Mouse (Mus musculus): ENCODE measurements around the gene Creb3l2. TPM values are rescaled to one million over a fixed set of nuclear protein-coding genes. Genes with fewer than 3 reads are reported as not detected.

Gene Creb3l2
- total and polyA plus RNA-seq, 2 experiments from 2014 or later, result 16.3 to 32.4 TPM

DNA sequence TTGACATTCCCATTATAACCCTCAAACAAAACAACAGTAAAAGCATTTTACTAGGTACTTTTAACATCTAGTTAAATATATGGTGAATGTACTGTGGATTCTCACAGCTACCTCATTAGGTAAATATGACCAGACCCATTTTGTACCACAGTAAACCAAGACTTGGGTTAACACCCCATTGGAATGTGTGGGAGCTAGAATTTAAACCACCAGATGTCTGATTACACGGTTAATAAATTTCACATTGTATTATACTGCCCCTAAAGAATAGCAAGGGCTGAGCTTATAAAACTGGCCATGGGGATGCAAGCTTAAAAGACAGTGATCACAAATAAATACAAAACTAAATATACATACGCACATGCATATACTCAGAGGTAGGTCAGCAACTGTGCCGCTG is 34.1 kb downstream of the Creb3l2 start:
- ATAC-seq (ENCODE audit: insufficient read depth, low read depth) (no peak), DNase-seq (ENCODE audit: low spot score) (no peak)
- Histone ChIP-seq H3K4me2 (ENCODE audit: low read depth, low read length) (no peak overlapping the region), H3K27ac (ENCODE audit: low read depth) (no peak overlapping the region), H3K4me3 (ENCODE audit: low read depth, low read length) (no peak overlapping the region), H3K9ac (replicated peaks; ENCODE audit: low read depth, low read length) (no peak overlapping the region), H3K4me1 (ENCODE audit: control insufficient read depth, insufficient read depth) (peaks cover 43% of the 10 kb centered on the region), H3K36me3 (replicated peaks; ENCODE audit: control insufficient read depth, insufficient read depth, low read length) (no peaks in the 10 kb centered on the region), H3K9me3 (replicated peaks; ENCODE audit: control insufficient read depth, low read length) (no peaks in the 10 kb centered on the region), H3K27me3 (ENCODE audit: control insufficient read depth, insufficient read depth, low read length) (no peaks in the 10 kb centered on the region)
- WGBS, result 93% methylated on average over 3 of the region's 3 CpGs
- TF ChIP-seq CTCF (IDR thresholded peaks at IDR 0.05; ENCODE audit: low read depth), result no peak
- TF ChIP-seq EP300 (IDR thresholded peaks at IDR 0.05; ENCODE audit: low read depth), result no peak

DNA sequence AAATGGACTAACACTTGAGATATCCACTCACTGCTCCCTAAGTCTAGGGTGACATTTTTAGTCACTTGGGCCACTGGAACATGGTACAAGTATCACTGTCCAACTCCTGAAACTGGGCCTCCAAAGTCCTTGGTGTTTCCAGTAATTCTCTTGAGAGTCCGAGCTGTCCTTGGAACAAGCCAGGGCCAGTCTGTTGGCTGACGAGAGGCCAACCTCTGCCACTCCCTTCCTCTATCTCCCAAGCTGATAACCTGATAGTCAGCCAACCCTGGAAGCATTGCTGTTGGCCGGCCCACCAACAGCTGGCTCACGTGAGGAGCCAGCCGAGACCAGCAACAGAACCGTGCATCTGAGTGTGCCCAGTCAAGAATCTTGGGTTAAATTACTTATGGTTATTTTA is 35.0 kb downstream of the Creb3l2 start:
- Histone ChIP-seq H3K27me3 (ENCODE audit: control insufficient read depth, insufficient read depth, low read length) (no peaks in the 10 kb centered on the region), H3K9me3 (replicated peaks; ENCODE audit: control insufficient read depth, low read length) (no peaks in the 10 kb centered on the region), H3K27ac (ENCODE audit: low read depth) (no peak overlapping the region), H3K4me3 (ENCODE audit: low read depth, low read length) (no peak overlapping the region), H3K36me3 (replicated peaks; ENCODE audit: control insufficient read depth, insufficient read depth, low read length) (no peaks in the 10 kb centered on the region), H3K9ac (replicated peaks; ENCODE audit: low read depth, low read length) (no peak overlapping the region), H3K4me2 (ENCODE audit: low read depth, low read length) (no peak overlapping the region), H3K4me1 (ENCODE audit: control insufficient read depth, insufficient read depth) (peaks cover 45% of the 10 kb centered on the region)
- ATAC-seq (ENCODE audit: insufficient read depth, low read depth) (no peak), DNase-seq (ENCODE audit: low spot score) (no peak)
- TF ChIP-seq CTCF (IDR thresholded peaks at IDR 0.05; ENCODE audit: low read depth), result no peak
- TF ChIP-seq EP300 (IDR thresholded peaks at IDR 0.05; ENCODE audit: low read depth), result no peak
- 32% methylated on average over 6 of the region's 6 CpGs for WGBS

DNA sequence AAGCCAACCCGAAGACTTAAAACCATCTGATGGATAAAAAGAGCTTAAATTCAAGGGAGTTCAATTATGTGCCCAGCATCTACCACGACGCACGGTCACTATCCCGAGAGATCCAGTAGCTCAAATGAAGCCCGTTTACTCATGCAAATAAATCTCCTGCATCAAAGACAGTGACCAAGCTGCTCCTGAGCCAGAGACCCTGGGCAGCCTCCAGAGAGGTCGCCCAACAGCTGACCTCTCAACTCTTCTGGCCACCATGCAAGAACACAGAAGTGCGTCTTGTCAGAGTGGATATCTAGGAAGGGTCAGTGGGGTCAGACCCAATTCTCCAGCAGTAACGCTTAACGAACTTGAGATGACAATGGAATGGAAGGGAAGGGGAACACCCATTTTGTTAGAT is 35.9 kb downstream of the Creb3l2 start:
- WGBS, result 88% methylated on average over 10 of the region's 10 CpGs

DNA sequence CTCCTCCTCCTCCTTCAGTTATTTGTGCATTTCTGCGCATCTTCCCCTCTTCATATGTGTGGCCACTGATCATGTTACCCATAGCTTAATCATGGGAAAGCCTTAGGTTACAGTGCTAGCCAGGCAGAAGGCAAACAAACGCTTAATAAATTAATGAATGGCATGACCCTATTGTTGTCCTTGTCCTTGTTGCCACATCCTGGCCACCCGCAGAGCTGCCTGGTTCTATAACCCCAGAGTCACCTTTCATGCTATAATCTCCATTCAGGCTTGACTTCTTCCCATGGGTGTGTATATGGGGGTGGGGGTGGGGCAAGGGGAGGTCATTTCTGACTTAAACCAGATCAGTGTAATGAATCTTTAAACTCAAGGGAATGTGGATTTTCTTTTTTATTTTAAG is 37.6 kb downstream of the Creb3l2 start:
- H3K4me1 ChIP-seq (ENCODE audit: control insufficient read depth, insufficient read depth), result peaks cover 47% of the 10 kb centered on the region
- TF ChIP-seq CTCF (IDR thresholded peaks at IDR 0.05; ENCODE audit: low read depth), result no peak
- TF ChIP-seq EP300 (IDR thresholded peaks at IDR 0.05; ENCODE audit: low read depth), result no peak

More for the DNA sequence above, 35.9 kb downstream of the Creb3l2 start:
- Histone ChIP-seq H3K27me3 (ENCODE audit: control insufficient read depth, insufficient read depth, low read length) (no peaks in the 10 kb centered on the region), H3K27ac (ENCODE audit: low read depth) (no peak overlapping the region), H3K36me3 (replicated peaks; ENCODE audit: control insufficient read depth, insufficient read depth, low read length) (no peaks in the 10 kb centered on the region), H3K4me2 (ENCODE audit: low read depth, low read length) (no peak overlapping the region), H3K9me3 (replicated peaks; ENCODE audit: control insufficient read depth, low read length) (no peaks in the 10 kb centered on the region), H3K4me1 (ENCODE audit: control insufficient read depth, insufficient read depth) (peaks cover 46% of the 10 kb centered on the region), H3K9ac (replicated peaks; ENCODE audit: low read depth, low read length) (no peak overlapping the region), H3K4me3 (ENCODE audit: low read depth, low read length) (no peak overlapping the region)
- TF ChIP-seq EP300 (IDR thresholded peaks at IDR 0.05; ENCODE audit: low read depth) (no peak), CTCF (IDR thresholded peaks at IDR 0.05; ENCODE audit: low read depth) (no peak)
- ATAC-seq (ENCODE audit: insufficient read depth, low read depth) (no peak), DNase-seq (ENCODE audit: low spot score) (no peak)

DNA sequence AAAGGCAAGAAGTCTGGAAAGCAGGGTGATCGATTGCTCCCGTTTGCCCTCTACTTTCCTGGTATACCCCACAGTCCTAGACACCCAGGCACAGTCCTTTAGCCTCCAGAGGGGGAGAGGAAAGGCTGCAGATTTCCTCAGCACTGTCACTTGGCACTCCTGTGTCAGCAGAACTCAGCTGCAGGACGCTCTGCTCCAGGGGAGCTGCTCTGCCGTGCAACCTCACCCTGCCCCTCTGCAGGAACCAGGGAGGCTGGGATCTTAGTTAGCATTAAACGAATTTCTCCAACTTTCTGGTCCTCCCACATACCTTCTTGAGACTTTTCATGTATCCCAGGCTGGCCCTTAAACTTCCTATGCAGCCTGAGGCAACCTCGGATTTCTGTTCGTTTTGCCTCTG is 40.0 kb downstream of the Creb3l2 start:
- Histone ChIP-seq H3K27me3 (ENCODE audit: control insufficient read depth, insufficient read depth, low read length) (no peaks in the 10 kb centered on the region), H3K4me3 (ENCODE audit: low read depth, low read length) (no peak overlapping the region), H3K9ac (replicated peaks; ENCODE audit: low read depth, low read length) (no peak overlapping the region), H3K9me3 (replicated peaks; ENCODE audit: control insufficient read depth, low read length) (no peaks in the 10 kb centered on the region), H3K27ac (ENCODE audit: low read depth) (peak overlapping the region; percentile 72), H3K36me3 (replicated peaks; ENCODE audit: control insufficient read depth, insufficient read depth, low read length) (no peaks in the 10 kb centered on the region), H3K4me1 (ENCODE audit: control insufficient read depth, insufficient read depth) (peaks cover 58% of the 10 kb centered on the region), H3K4me2 (ENCODE audit: low read depth, low read length) (no peak overlapping the region)
- TF ChIP-seq EP300 (IDR thresholded peaks at IDR 0.05; ENCODE audit: low read depth) (no peak), CTCF (IDR thresholded peaks at IDR 0.05; ENCODE audit: low read depth) (no peak)
- 35% methylated on average over 7 of the region's 7 CpGs for WGBS
- ATAC-seq (ENCODE audit: insufficient read depth, low read depth), result no peak
- no peak for DNase-seq (ENCODE audit: low spot score)

More for the DNA sequence above, 37.6 kb downstream of the Creb3l2 start:
- no peak overlapping the region for H3K4me3 ChIP-seq (ENCODE audit: low read depth, low read length)
- H3K4me2 ChIP-seq (ENCODE audit: low read depth, low read length), result no peak overlapping the region
- no peaks in the 10 kb centered on the region for H3K9me3 ChIP-seq (replicated peaks; ENCODE audit: control insufficient read depth, low read length)
- no peaks in the 10 kb centered on the region for H3K36me3 ChIP-seq (replicated peaks; ENCODE audit: control insufficient read depth, insufficient read depth, low read length)
- WGBS, result 66% methylated on average over 3 of the region's 3 CpGs
- no peaks in the 10 kb centered on the region for H3K27me3 ChIP-seq (ENCODE audit: control insufficient read depth, insufficient read depth, low read length)
- ATAC-seq (ENCODE audit: insufficient read depth, low read depth) (no peak), DNase-seq (ENCODE audit: low spot score) (no peak)
- no peak overlapping the region for H3K9ac ChIP-seq (replicated peaks; ENCODE audit: low read depth, low read length)
- H3K27ac ChIP-seq (ENCODE audit: low read depth), result no peak overlapping the region

DNA sequence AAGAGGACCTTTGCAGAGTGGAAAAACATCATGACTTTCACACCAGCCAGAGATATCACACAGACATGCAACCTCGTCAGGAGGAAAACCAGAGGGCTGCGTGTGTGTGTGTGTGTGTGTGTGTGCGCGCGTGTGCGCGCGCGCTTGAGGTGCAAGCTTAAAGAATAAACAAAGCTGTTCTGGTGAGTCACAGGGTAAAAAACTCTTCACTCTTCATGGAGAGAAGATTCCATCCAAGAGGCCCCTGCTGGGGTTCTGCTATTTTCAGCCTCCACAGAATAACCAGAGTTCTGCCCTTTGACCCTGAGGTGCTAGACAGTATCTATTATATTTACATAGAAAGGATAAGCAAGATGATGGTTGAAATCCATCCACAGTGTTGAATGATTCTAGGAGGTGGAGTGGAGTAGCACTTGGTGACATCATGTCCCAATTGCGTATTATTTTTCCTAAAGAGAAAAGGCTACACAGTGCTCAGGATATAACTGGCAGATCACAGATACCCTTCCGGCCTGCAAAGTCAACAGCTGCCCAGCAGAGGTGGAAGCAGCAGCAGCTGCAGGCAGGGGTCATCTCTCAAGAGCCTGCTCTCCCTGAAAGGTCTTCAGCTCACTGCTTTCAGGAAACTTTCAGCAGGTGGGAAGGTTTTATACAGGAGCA is 41.0 kb downstream of the Creb3l2 start:
- DNase-seq (ENCODE audit: low spot score), result peak; percentile 72
- Histone ChIP-seq H3K9me3 (replicated peaks; ENCODE audit: control insufficient read depth, low read length) (no peaks in the 10 kb centered on the region), H3K4me2 (ENCODE audit: low read depth, low read length) (no peak overlapping the region), H3K4me1 (ENCODE audit: control insufficient read depth, insufficient read depth) (peaks cover 55% of the 10 kb centered on the region), H3K27me3 (ENCODE audit: control insufficient read depth, insufficient read depth, low read length) (no peaks in the 10 kb centered on the region), H3K4me3 (ENCODE audit: low read depth, low read length) (no peak overlapping the region), H3K36me3 (replicated peaks; ENCODE audit: control insufficient read depth, insufficient read depth, low read length) (no peaks in the 10 kb centered on the region), H3K9ac (replicated peaks; ENCODE audit: low read depth, low read length) (no peak overlapping the region), H3K27ac (ENCODE audit: low read depth) (peak overlapping the region; percentile 72)
- 28% methylated on average over 11 of the region's 11 CpGs for WGBS
- TF ChIP-seq CTCF (IDR thresholded peaks at IDR 0.05; ENCODE audit: low read depth) (no peak), EP300 (IDR thresholded peaks at IDR 0.05; ENCODE audit: low read depth) (peak; percentile 73)
- ATAC-seq (ENCODE audit: insufficient read depth, low read depth), result peak; percentile 56

All from heart, postnatal 0 days (tissue).